Mouse (Mus musculus): Measurements from ENCODE around the gene Arid1b. TPM values are rescaled to one million over a fixed set of nuclear protein-coding genes. Genes with fewer than 3 reads are reported as not detected.

The Arid1b gene
- polyA plus RNA-seq, 1 experiment from 2014 or later, result 5.0 TPM

- H3K4me3 ChIP-seq, result no peak overlapping the region
- H3K27me3 ChIP-seq, result no peaks in the 10 kb centered on the region
- H3K36me3 ChIP-seq, result peaks cover 55% of the 10 kb centered on the region; the same call in 1 of the 2 replicates
- 94% methylated on average over 7 of the region's 7 CpGs for WGBS
- H3K9me3 ChIP-seq (replicated peaks), result no peaks in the 10 kb centered on the region
- no peak for ATAC-seq (replicated peaks; ENCODE audit: insufficient number of reproducible peaks, insufficient read depth, low FRiP score, low read depth)
- H3K27ac ChIP-seq, result no peak overlapping the region
- H3K4me1 ChIP-seq (replicated peaks), result peaks cover 9% of the 10 kb centered on the region
- no peak overlapping the region for H3K4me2 ChIP-seq
- no peak overlapping the region for H3K9ac ChIP-seq
These were observed 336.5 kb downstream of the Arid1b start for GRCm38 (mm10) chr17:5330644-5331043.

DNA sequence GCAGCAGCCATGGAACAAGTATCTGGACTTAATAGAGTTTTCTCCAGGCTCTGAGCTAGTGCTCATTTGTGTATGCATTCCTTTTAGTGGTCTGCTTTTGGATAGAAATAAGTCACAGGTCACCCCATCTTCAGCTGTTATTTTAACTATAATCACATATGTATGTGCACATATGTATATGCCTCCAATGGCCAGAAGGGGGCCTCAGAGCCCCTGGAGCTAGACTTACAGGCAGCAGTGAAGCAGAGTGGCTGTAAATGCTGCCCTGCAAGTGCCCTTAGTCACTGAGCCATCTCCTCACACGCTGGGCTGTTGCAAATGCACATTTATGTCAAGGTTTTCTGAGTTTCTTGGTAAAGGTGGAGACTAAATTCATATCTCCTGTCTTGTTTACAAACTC lies 337.3 kb downstream of the Arid1b start:
- no peak overlapping the region for H3K4me3 ChIP-seq
- H3K27me3 ChIP-seq, result no peaks in the 10 kb centered on the region
- H3K9ac ChIP-seq, result no peak overlapping the region
- peaks cover 62% of the 10 kb centered on the region for H3K36me3 ChIP-seq
- ATAC-seq (replicated peaks; ENCODE audit: insufficient number of reproducible peaks, insufficient read depth, low FRiP score, low read depth), result no peak
- no peak overlapping the region for H3K27ac ChIP-seq
- 82% methylated on average over 1 of the region's 1 CpGs for WGBS
- H3K4me2 ChIP-seq, result no peak overlapping the region
- no peaks in the 10 kb centered on the region for H3K9me3 ChIP-seq (replicated peaks)
- H3K4me1 ChIP-seq (replicated peaks), result peaks cover 9% of the 10 kb centered on the region

DNA sequence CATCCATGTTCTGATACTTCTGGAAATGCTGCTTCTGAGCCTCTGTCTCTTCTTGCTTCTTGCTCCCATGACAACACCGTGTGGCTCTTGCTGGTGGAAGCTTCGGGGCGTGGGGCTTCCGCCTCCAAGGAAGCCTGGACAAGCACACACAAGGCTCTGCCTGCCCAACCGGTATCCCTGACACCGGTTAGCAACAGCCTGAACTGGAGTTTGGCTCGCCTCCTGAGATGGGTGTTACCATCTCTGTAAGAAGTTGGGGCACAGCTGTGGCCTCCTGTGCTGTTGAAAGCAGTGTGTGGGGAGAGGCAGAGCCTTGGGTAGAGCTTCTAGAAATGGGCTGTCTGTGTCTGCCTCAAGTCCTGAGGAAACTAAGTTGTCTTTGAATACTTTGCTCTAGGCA lies 340.4 kb downstream of the Arid1b start:
- ATAC-seq (replicated peaks; ENCODE audit: insufficient number of reproducible peaks, insufficient read depth, low FRiP score, low read depth), result no peak
- Histone ChIP-seq H3K4me3 (no peak overlapping the region), H3K4me1 (replicated peaks) (no peaks in the 10 kb centered on the region; the same call in 1 of the 2 replicates), H3K27ac (no peak overlapping the region), H3K27me3 (no peaks in the 10 kb centered on the region), H3K36me3 (peaks cover 73% of the 10 kb centered on the region), H3K9me3 (replicated peaks) (no peaks in the 10 kb centered on the region), H3K4me2 (no peak overlapping the region), H3K9ac (no peak overlapping the region)
- 89% methylated on average over 7 of the region's 7 CpGs for WGBS

- H3K36me3 ChIP-seq, result peaks cover 32% of the 10 kb centered on the region
- ATAC-seq (replicated peaks; ENCODE audit: insufficient number of reproducible peaks, insufficient read depth, low FRiP score, low read depth), result no peak
These were observed 350.3 kb downstream of the Arid1b start for GRCm38 (mm10) chr17:5344426-5344825.

DNA sequence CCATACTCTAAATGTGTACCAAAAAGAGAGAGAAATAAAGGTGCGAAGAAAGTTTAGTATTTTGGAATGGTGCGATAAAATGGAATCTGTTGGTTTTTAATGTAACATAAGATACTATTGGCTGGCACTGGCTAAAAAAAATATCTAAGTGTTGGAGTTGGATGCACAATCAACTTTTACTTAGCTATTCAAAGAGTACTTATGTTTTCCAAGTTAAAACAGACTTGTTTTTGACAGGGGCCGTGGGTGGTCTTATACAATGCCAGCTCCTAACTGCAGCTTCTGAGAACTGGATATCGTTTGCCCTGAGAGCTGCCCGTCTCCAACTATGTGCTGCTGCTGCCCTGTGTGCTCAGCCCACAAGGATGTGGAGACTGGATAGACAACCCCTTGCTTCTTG lies 351.7 kb downstream of the Arid1b start:
- whole genome bisulfite sequencing, result 89% methylated on average over 5 of the region's 5 CpGs
- H3K36me3 ChIP-seq, result peaks cover 21% of the 10 kb centered on the region
- no peaks in the 10 kb centered on the region for H3K27me3 ChIP-seq
- no peak for ATAC-seq (replicated peaks; ENCODE audit: insufficient number of reproducible peaks, insufficient read depth, low FRiP score, low read depth)
- H3K4me2 ChIP-seq, result no peak overlapping the region
- H3K4me3 ChIP-seq, result no peak overlapping the region
- no peaks in the 10 kb centered on the region for H3K4me1 ChIP-seq (replicated peaks)
- H3K9ac ChIP-seq, result no peak overlapping the region
- no peak overlapping the region for H3K27ac ChIP-seq
- H3K9me3 ChIP-seq (replicated peaks), result no peaks in the 10 kb centered on the region

More at GRCm38 (mm10) chr17:5344426-5344825, 350.3 kb downstream of the Arid1b start:
- 98% methylated on average over 1 of the region's 1 CpGs for WGBS
- Histone ChIP-seq H3K4me2 (no peak overlapping the region), H3K9me3 (replicated peaks) (no peaks in the 10 kb centered on the region), H3K27ac (no peak overlapping the region), H3K4me3 (no peak overlapping the region), H3K27me3 (no peaks in the 10 kb centered on the region), H3K9ac (no peak overlapping the region), H3K4me1 (replicated peaks) (no peaks in the 10 kb centered on the region)

GRCm38 (mm10) chr17:5352901-5353300 lies 358.8 kb downstream of the Arid1b start:
- Histone ChIP-seq H3K4me1 (replicated peaks) (peaks cover 6% of the 10 kb centered on the region), H3K4me2 (no peak overlapping the region), H3K27ac (0 out of 2 replicates have a peak overlapping the region, but pooled peaks have one; percentile 26), H3K4me3 (no peak overlapping the region), H3K27me3 (no peaks in the 10 kb centered on the region), H3K9me3 (replicated peaks) (no peaks in the 10 kb centered on the region), H3K9ac (no peak overlapping the region), H3K36me3 (no peaks in the 10 kb centered on the region)
- WGBS, result 40% methylated on average over 5 of the region's 5 CpGs
- peak; percentile 77 for ATAC-seq (replicated peaks; ENCODE audit: insufficient number of reproducible peaks, insufficient read depth, low FRiP score, low read depth)

- no peak overlapping the region for H3K4me2 ChIP-seq
- no peaks in the 10 kb centered on the region for H3K9me3 ChIP-seq (replicated peaks)
- H3K9ac ChIP-seq, result no peak overlapping the region
- no peaks in the 10 kb centered on the region for H3K27me3 ChIP-seq
- no peaks in the 10 kb centered on the region for H3K36me3 ChIP-seq
- H3K4me1 ChIP-seq (replicated peaks), result no peaks in the 10 kb centered on the region
- no peak overlapping the region for H3K27ac ChIP-seq
- no peak for ATAC-seq (replicated peaks; ENCODE audit: insufficient number of reproducible peaks, insufficient read depth, low FRiP score, low read depth)
- no peak overlapping the region for H3K4me3 ChIP-seq
- WGBS, result 79% methylated on average over 2 of the region's 2 CpGs
These were observed 366.6 kb downstream of the Arid1b start for GRCm38 (mm10) chr17:5360759-5361158.

DNA sequence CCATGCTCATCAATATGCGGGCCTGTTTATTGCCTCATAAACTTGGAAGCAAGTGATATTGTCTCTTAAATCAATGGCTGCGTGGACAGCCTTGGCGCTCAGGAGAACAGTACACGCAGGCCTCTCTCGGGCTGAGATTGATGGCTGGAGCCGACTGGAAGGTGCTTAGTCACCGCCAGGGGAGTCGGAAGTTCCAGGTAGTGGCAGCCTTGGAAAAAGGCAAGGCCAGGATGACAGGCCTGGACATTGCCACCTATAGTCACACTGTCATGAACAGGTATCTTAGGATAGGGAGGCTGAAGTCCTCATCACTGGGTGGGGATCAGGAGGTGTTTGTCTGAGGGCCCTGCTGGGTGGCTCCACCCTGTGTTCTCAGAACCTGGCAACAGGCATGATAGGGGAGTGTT lies 371.9 kb downstream of the Arid1b start:
- no peak overlapping the region for H3K27ac ChIP-seq
- H3K4me1 ChIP-seq (replicated peaks), result peaks cover 7% of the 10 kb centered on the region; the same call in 1 of the 2 replicates
- H3K9me3 ChIP-seq (replicated peaks), result no peaks in the 10 kb centered on the region
- WGBS, result 70% methylated on average over 8 of the region's 8 CpGs
- no peaks in the 10 kb centered on the region for H3K36me3 ChIP-seq
- H3K27me3 ChIP-seq, result no peaks in the 10 kb centered on the region
- no peak overlapping the region for H3K4me2 ChIP-seq
- no peak for ATAC-seq (replicated peaks; ENCODE audit: insufficient number of reproducible peaks, insufficient read depth, low FRiP score, low read depth)
- H3K9ac ChIP-seq, result no peak overlapping the region
- no peak overlapping the region for H3K4me3 ChIP-seq

GRCm38 (mm10) chr17:5371032-5371431 lies 376.9 kb downstream of the Arid1b start:
- no peak overlapping the region for H3K4me3 ChIP-seq
- no peaks in the 10 kb centered on the region for H3K36me3 ChIP-seq
- 44% methylated on average over 4 of the region's 4 CpGs for WGBS
- ATAC-seq (replicated peaks; ENCODE audit: insufficient number of reproducible peaks, insufficient read depth, low FRiP score, low read depth), result no peak
- 0 out of 2 replicates have a peak overlapping the region, but pooled peaks have one; percentile 1 for H3K4me2 ChIP-seq
- no peak overlapping the region for H3K9ac ChIP-seq
- H3K27me3 ChIP-seq, result no peaks in the 10 kb centered on the region
- peak overlapping the region; percentile 63 for H3K27ac ChIP-seq
- H3K9me3 ChIP-seq (replicated peaks), result no peaks in the 10 kb centered on the region
- H3K4me1 ChIP-seq (replicated peaks), result peaks cover 21% of the 10 kb centered on the region

- ATAC-seq (replicated peaks; ENCODE audit: insufficient number of reproducible peaks, insufficient read depth, low FRiP score, low read depth), result 0 out of 2 replicates have a peak, but pooled peaks have one; percentile 67
- Histone ChIP-seq H3K27ac (peak overlapping the region; percentile 63), H3K4me2 (0 out of 2 replicates have a peak overlapping the region, but pooled peaks have one; percentile 1), H3K4me1 (replicated peaks) (peaks cover 21% of the 10 kb centered on the region), H3K27me3 (no peaks in the 10 kb centered on the region), H3K36me3 (no peaks in the 10 kb centered on the region), H3K4me3 (no peak overlapping the region), H3K9me3 (replicated peaks) (no peaks in the 10 kb centered on the region), H3K9ac (no peak overlapping the region)
- WGBS, result 14% methylated on average over 7 of the region's 7 CpGs
These were observed 377.4 kb downstream of the Arid1b start for GRCm38 (mm10) chr17:5371521-5371920.

GRCm38 (mm10) chr17:5372951-5373350 lies 378.8 kb downstream of the Arid1b start:
- Histone ChIP-seq H3K4me3 (no peak overlapping the region), H3K9ac (no peak overlapping the region), H3K36me3 (no peaks in the 10 kb centered on the region), H3K27me3 (no peaks in the 10 kb centered on the region), H3K27ac (no peak overlapping the region), H3K4me2 (no peak overlapping the region), H3K9me3 (replicated peaks) (no peaks in the 10 kb centered on the region), H3K4me1 (replicated peaks) (peaks cover 23% of the 10 kb centered on the region)
- no peak for ATAC-seq (replicated peaks; ENCODE audit: insufficient number of reproducible peaks, insufficient read depth, low FRiP score, low read depth)
- WGBS, result 86% methylated on average over 8 of the region's 8 CpGs

DNA sequence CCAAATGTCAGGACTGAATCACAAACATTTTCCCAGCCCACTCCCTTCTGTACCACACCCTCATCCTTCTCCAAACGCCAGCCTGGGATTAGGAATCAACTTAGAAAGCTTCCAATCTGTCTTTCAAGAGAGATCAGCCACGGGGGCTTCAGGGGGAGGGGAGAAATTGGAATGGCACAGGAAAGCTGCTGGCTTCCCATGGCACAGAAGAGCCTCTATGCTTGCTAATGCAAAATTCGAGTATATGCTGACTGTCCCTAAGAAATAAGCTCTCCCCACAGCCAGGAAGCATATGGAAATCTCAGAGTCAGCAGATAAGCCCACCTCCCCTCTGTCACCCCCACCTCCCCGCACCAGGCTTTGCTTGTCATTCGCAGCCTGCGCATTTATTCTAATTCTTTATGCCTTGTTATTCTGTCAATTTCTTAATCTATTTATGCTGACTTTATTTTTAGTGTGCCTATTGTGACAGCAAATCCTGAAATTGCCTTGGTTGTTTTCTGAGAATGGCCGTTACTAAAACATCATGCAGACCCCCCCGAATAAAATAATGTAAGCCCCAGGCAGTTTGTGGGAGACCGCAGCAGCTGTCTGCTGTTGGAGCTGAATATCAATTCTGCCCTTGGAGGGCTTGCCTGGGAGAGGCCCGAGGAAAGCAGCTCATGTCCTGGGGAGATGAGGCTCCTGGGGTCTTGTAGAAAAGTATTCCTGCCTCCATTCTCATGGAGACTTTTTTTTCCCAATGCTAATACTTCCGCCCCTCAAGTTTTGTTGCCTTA lies 383.2 kb downstream of the Arid1b start:
- H3K36me3 ChIP-seq, result no peaks in the 10 kb centered on the region
- ATAC-seq (replicated peaks; ENCODE audit: insufficient number of reproducible peaks, insufficient read depth, low FRiP score, low read depth), result no peak
- H3K27ac ChIP-seq, result no peak overlapping the region
- H3K9ac ChIP-seq, result no peak overlapping the region
- WGBS, result 40% methylated on average over 11 of the region's 11 CpGs
- H3K4me2 ChIP-seq, result no peak overlapping the region
- no peak overlapping the region for H3K4me3 ChIP-seq
- H3K27me3 ChIP-seq, result no peaks in the 10 kb centered on the region
- H3K4me1 ChIP-seq (replicated peaks), result peaks cover 9% of the 10 kb centered on the region
- H3K9me3 ChIP-seq (replicated peaks), result no peaks in the 10 kb centered on the region

All from heart, embryonic 15.5 days (tissue).